Mouse (Mus musculus) adrenal gland, adult 2 months (tissue): Measurements from ENCODE around the gene Plb1. TPM values are rescaled to one million over a fixed set of nuclear protein-coding genes. Genes with fewer than 3 reads are reported as not detected.

Experiments used
- DNase-seq: peaks from one replicate; pipeline ENCODE4 v3.0.0; 2021
- long read RNA-seq: library from polyadenylated mRNA; stranded (forward); transcript quantifications from one replicate; pipeline ENCODE4 v2.0.0, GENCODE M21; 2021
- polyA plus RNA-seq: library from polyadenylated mRNA; depleted of rRNA; stranded (reverse); fragments of >200 nt; gene quantifications from 2 replicates; pipeline ENCODE4 v1.2.3, GENCODE M21; 2012; rRNA removed
- total RNA-seq, 2 experiments: library from RNA; stranded (reverse); gene quantifications; 2 replicates each; pipeline ENCODE4 v1.2.3; 2021

Gene Plb1
- total RNA-seq = not detected
- polyA plus RNA-seq = 0.02 and 0.17 TPM in 2 replicates
- long read RNA-seq = 0 reads

- DNase-seq = no peak
These were observed at the start of gene Plb1 for GRCm38 (mm10) chr5:32232474-32232873. Plb1 (plus strand) TSS chr5:32232708.

DNA sequence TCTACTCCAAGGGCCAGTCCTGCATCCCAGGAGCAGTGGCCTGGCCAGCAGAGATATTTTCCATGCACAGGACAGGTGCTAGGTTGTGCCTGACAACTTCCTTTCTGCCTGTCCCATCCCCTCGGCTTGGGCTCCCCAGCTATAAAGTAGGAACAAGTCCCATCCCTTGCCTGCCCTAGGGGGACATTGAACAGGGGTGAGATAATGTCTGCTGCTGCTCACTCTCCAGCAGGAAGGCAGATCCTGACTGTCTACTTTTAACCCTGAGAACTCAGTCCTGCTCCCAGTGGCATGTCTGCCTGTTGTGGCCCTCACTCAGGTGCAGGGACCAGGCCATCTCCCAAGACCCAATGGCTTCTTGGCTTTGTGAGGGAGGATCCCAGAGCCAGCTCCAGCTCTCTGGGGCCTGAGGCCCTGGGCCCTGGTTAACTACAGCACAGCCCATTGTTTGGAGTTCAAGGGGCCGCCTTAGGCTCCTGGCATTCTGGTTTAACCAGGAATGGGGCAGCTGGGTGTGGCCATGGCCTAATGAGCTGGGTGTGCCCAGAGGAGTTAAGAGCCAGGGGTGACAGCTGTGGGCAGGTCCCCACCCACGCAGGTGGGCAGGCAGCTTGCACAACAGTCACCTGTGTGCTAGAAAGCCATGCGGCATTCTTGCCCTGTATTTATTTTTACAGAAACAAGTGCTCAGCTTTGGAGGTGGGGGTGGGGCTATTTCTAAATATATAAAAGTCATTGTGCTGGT lies 49.5 kb upstream of the Plb1 start:
- DNase-seq = no peak

- no peak for DNase-seq
These were observed 44.8 kb upstream of the Plb1 start for GRCm38 (mm10) chr5:32187717-32188116.

GRCm38 (mm10) chr5:32191259-32191658 lies 41.2 kb upstream of the Plb1 start:
- DNase-seq = no peak

- DNase-seq = peak; percentile 86
These were observed 40.3 kb upstream of the Plb1 start for GRCm38 (mm10) chr5:32192016-32192845.

- no peak for DNase-seq
These were observed 38.3 kb upstream of the Plb1 start for GRCm38 (mm10) chr5:32194236-32194635.

DNA sequence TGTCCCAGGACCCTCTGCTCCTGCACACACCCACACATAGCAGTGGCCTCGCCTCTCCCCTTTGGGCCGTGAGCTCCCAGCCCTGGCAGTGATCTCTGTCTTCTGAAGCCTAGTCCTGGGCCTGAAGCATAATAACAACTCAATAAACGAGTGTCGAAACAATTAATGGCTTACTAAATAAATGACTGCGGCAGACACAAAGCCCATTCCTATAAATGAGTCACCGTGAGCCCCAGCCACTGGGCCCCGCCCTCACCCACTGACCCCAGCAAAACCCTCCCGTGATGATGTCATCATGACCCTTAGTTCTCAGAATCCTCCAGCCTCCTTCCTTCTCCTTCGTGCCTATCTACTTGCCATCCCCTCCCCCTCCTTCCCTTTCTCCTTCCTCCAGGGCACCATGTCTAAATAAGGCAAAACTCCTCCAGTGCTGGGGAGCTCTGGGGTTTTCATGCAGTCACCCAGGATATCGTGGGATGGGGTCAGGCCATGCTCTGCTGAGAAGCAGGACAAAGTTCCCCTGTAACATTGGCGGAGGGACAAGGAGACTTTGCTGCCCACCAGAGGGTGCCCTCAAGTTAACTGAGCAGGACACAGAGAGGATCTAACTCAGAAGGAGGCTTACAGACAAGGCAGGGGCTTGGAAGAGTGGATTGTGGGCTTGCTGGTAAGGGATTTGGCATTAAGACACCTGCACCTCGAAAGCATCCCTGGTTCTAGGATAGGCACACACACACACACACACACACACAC lies 36.5 kb upstream of the Plb1 start:
- DNase-seq = peak; percentile 36

DNA sequence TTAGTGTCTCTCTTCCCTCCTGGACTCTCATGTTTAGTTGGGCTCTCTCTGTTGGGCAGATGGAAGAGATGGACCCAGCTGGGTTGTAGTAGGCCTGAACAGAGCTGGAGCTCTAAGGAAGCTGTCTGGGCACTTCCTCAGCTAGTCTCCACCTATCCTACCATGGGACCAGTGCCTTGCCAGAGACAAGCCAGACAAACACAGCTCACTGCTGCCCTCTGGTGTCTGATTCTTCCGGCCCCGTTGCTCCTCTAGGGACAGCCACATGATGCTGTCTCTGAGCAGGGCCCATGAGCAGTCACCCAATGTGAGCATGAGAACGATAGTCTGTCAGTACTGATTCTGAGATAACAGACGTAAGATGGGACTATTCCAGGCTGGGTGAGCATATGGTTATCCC lies 34.8 kb upstream of the Plb1 start:
- peak; percentile 94 for DNase-seq

DNA sequence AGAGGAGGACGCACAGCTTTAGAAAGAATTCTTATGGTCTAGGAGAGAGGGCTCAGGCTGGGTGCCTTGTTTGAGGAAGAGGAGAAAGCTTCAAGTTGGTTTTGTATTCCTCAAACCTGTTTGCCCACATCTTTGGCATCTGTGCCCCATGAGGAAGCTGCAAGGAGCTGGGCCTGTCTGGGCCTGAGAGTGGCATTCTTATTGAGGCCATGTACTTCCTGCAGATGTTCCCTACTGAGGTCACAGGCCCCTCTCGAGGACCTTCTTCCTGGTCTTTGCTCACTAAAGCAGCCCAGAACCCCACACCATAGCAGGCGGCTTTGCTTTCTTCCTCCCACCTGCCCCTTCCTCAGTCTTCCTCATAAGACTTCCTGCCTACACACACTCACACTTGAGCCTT lies 33.4 kb upstream of the Plb1 start:
- no peak for DNase-seq

GRCm38 (mm10) chr5:32199594-32199993 lies 32.9 kb upstream of the Plb1 start:
- DNase-seq = no peak

DNA sequence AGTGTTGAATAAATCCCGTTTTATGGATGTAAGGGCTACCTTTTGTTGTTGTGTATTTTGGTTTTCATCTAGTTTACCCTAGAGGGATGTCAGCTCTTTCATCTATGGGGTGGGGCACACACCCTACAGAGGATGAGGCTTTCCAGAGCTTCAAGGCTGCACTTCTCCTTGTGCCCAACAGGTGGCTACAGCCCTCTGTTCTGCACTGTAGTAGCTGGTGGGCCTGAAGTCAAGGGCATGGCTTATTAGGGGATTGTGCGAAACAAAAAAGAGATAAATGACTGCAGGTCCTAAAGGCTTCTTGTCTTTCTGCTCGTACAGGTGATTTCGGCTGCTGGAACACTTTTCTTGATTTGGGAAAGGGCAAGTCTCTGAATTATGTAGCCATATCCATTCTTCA lies 27.9 kb upstream of the Plb1 start:
- no peak for DNase-seq

GRCm38 (mm10) chr5:32206726-32207125 lies 25.8 kb upstream of the Plb1 start:
- DNase-seq = no peak

DNA sequence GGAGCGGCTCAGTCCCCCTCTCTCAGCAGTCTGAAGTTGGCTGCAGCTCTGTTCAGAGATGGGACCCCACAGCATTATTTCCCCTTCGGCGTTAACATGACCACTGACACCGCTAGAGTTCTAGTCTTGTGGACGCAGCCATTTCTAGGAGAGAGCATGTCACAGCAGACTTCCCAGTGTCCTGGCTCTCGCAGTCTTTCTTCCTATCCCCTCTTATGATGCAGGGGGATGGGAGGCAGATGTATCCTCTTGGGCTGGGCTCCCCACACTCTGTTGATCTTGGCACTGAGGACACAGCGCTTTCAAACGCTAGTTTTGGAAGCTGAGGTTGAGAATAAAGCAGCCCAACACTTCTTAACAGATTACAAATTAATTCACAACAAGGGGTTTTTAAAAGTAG lies 24.0 kb upstream of the Plb1 start:
- no peak for DNase-seq

DNA sequence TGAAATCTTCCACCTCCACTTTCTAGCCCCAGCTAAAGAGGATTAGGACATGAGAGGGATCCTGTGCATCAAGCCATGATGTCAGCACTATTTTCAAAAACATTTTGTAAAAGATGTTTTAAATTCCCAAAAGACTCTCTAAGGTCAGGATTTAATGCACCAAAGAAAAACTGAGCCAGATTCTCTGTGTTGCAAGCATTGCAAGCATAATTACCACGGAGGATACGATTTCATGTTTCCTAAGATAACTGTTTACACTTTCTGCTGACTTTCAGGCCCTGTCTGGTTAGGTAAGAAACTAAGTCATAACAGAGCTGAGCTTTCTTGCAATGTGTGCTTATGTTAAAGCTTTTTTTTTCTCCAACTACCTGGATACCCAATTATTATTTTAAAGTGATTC lies 21.5 kb upstream of the Plb1 start:
- DNase-seq = no peak

DNA sequence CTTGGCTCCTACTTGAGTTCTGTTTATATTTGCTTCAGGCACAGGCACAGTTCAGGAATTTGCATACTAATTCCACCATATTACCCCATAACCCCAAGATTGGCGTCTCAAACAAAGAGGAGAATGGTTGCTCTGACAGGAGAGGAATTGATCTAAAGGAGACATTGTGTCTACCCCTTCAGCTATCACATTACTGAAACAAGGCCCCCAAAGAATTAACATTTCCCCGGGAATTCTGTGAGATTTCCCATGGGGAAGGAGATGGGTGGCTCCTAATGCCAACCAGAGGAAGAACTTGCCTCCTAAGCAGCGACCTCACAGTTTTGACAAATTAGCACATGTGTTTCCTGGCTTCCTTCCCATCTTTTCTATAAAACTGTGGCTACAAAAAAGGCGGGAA lies 18.8 kb upstream of the Plb1 start:
- no peak for DNase-seq

GRCm38 (mm10) chr5:32215510-32215909 lies 17.0 kb upstream of the Plb1 start:
- peak; percentile 50 for DNase-seq

- DNase-seq = no peak
These were observed 16.0 kb upstream of the Plb1 start for GRCm38 (mm10) chr5:32216465-32216864.

DNA sequence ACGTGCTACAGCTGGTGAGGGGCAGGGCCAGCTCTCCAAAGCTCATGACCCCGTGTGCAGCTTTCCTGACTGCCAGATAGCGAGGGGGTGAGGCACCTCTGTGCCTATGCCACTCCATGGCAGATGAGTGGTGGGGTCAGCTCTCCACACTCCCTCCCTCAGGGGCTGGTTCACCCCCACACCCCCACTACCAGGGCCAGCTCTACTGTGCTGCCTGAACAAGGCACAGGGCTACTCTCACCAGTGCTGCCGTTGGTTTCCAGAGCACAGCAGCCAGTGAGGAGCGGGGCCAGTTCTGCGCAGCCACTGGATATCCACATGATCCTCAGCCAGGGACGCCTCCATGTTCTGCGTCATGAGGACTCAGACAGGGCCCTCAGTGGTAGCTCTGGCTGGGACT lies 15.0 kb upstream of the Plb1 start:
- DNase-seq = no peak

- peak; percentile 14 for DNase-seq
These were observed 2.1 kb upstream of the Plb1 start for GRCm38 (mm10) chr5:32230372-32230771.

DNA sequence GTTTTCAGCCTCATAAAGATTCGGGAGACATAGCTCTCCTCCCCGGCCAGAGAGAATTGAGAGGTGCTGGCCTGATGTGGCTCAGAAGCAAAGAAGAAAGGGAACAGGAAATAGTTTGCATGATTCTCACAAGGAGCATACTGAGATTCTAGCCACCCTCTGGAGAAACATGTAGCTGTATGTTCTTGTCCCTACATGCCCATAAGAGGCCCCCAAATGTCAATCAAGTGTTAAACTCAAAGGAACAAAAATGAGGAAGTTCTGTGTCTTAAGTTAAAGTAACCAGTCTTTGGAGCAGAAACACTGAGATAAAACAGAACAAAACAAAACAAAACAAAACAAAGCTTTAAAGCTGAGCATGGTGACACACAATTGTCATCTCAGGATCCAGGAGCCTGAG lies 6.8 kb downstream of the Plb1 start:
- no peak for DNase-seq

DNA sequence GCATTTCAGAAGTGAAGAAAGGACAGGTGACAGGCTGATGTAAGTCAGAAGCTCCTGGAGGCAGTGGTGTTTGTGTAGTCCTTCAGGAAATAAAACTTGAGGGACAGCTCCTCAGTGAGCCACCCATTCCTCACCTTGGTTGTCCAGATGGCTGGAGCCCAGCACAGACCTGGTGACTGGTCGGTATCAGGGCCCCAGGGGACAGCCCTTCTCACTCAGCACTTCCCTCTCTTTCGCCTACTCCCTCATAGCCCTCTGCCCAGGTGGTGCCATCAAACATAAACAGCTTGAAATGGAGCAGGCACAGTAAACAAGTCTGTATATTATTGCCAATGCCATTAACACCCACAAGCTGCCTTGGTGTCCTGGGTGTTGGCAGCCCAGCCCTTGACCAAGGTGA lies 8.2 kb downstream of the Plb1 start:
- DNase-seq = no peak

- no peak for DNase-seq
These were observed 10.9 kb downstream of the Plb1 start for GRCm38 (mm10) chr5:32243286-32243885.
